Comparison of ENCODE assay signal across 27 mouse cellular contexts in genomic region chr1:41186991-41187390, GRCm38 (mm10).
"Had no signal": no experiment of that assay in that cellular context is flagged by ENCODE, and none has a peak within 500 bp of the region (broad histone marks: within the 10 kb centered on the region; RNA-seq: fewer than 3 reads in every experiment).

No protein-coding gene starts in this region.

- H3K4me2 ChIP-seq: embryonic facial prominence, embryonic 12.5 days; embryonic facial prominence, embryonic 13.5 days; embryonic facial prominence, embryonic 15.5 days; forebrain, embryonic 12.5 days; forebrain, embryonic 13.5 days; forebrain, embryonic 15.5 days had no signal

- DNase-seq: cerebellum, adult 2 months; cerebellum, adult 8-10 months; cerebellum, adult 9-10 months; cerebellum, adult 9-11 months; cerebellum, postnatal 10 days; cerebellum, postnatal 14 days; cerebellum, postnatal 25 days; cerebellum, postnatal 36 days; embryo, embryonic 11 days; forebrain, postnatal 0 days; gastrocnemius, adult 2 months; gastrocnemius, postnatal 10 days; gastrocnemius, postnatal 14 days; gastrocnemius, postnatal 25 days; gastrocnemius, postnatal 36 days; heart, adult 18-20 months had no signal

- H3K27ac ChIP-seq: embryonic facial prominence, embryonic 12.5 days; embryonic facial prominence, embryonic 13.5 days; embryonic facial prominence, embryonic 15.5 days; forebrain, embryonic 10.5 days; forebrain, embryonic 12.5 days; forebrain, embryonic 13.5 days; forebrain, embryonic 15.5 days; gastrocnemius, adult 2 months; heart, embryonic 10.5 days had no signal

- H3K9me3 ChIP-seq: embryonic facial prominence, embryonic 12.5 days; embryonic facial prominence, embryonic 13.5 days; embryonic facial prominence, embryonic 15.5 days; forebrain, embryonic 10.5 days; forebrain, embryonic 12.5 days; forebrain, embryonic 13.5 days; forebrain, embryonic 15.5 days; heart, embryonic 10.5 days had no signal

- H3K9ac ChIP-seq: embryonic facial prominence, embryonic 12.5 days; embryonic facial prominence, embryonic 13.5 days; embryonic facial prominence, embryonic 15.5 days; forebrain, embryonic 12.5 days; forebrain, embryonic 13.5 days; forebrain, embryonic 15.5 days; forebrain, postnatal 0 days had no signal

- H3K4me3 ChIP-seq: embryonic facial prominence, embryonic 12.5 days; embryonic facial prominence, embryonic 13.5 days; embryonic facial prominence, embryonic 15.5 days; erythroblast, embryonic 14.5 days; forebrain, embryonic 10.5 days; forebrain, embryonic 12.5 days; forebrain, embryonic 13.5 days; forebrain, embryonic 15.5 days; gastrocnemius, adult 2 months; heart, embryonic 10.5 days had no signal

- H3K36me3 ChIP-seq: embryonic facial prominence, embryonic 12.5 days; embryonic facial prominence, embryonic 13.5 days; embryonic facial prominence, embryonic 15.5 days; forebrain, embryonic 10.5 days; forebrain, embryonic 12.5 days; forebrain, embryonic 15.5 days; heart, embryonic 10.5 days had no signal

- ATAC-seq: forebrain, embryonic 13.5 days; forebrain, embryonic 14.5 days; forebrain, embryonic 15.5 days; forebrain, embryonic 16.5 days; forebrain, postnatal 0 days had no signal

- H3K4me1 ChIP-seq: embryonic facial prominence, embryonic 12.5 days; embryonic facial prominence, embryonic 13.5 days; embryonic facial prominence, embryonic 15.5 days; forebrain, embryonic 15.5 days; heart, embryonic 10.5 days had no signal

- H3K27me3 ChIP-seq: embryonic facial prominence, embryonic 12.5 days; embryonic facial prominence, embryonic 13.5 days; embryonic facial prominence, embryonic 15.5 days; forebrain, embryonic 13.5 days; forebrain, embryonic 15.5 days had no signal
